24 mouse cellular contexts compared by ENCODE assay signal in the genomic region with DNA sequence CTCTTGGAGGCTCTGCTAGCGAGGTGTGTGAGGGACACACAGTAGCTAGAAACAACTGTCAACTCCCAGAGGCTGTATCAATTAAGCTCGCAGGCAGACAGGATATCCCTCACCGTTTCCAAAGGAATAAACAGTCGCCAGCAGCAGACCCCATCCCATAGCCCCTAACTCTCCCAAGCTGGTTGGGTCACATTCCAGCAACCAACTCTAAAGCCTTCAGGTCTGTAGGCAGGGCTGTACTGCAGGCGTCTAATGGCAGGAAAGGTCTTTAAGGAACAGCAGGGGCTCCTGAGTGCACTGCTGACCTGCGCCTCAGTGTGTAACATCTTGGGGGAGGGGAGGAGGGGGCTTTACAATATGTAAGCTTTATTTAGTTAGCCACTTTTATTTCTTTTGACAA. TPM values are rescaled to one million over a fixed set of nuclear protein-coding genes. Genes with fewer than 3 reads are reported as not detected.
A peak's percentile ranks its signal among the peaks of the same experiment; 100 is the strongest.
DNase-seq lines count a peak whose midpoint lies in the region; ATAC-seq and TF ChIP-seq lines count a peak whose summit lies in the region.
"Had no signal": no experiment of that assay in that cellular context is flagged by ENCODE, and none has a peak within 500 bp of the region (broad histone marks: within the 10 kb centered on the region; RNA-seq: fewer than 3 reads in every experiment).

No protein-coding gene starts in this region.

- H3K36me3 ChIP-seq in heart, embryonic 11.5 days (ENCODE audit: control insufficient read depth, insufficient read depth, low read length) = peaks cover 17% of the 10 kb centered on the region
- H3K36me3 ChIP-seq in stomach, embryonic 16.5 days (ENCODE audit: control insufficient read depth, insufficient read depth, low read length) = 0 out of 2 replicates have a peak, but pooled peaks cover 10% of the 10 kb centered on the region
- H3K36me3 ChIP-seq in stomach, postnatal 0 days (ENCODE audit: control insufficient read depth, insufficient read depth, low read length) = peaks cover 8% of the 10 kb centered on the region
- H3K36me3 ChIP-seq in embryonic facial prominence, embryonic 13.5 days = peaks cover 41% of the 10 kb centered on the region

- H3K9ac ChIP-seq in heart, embryonic 11.5 days (ENCODE audit: low read depth, low read length) = 0 out of 2 replicates have a peak overlapping the region, but pooled peaks have one; percentile 34
- peak overlapping the region; percentile 8; the same call in 1 of the 2 replicates for H3K9ac ChIP-seq in stomach, embryonic 16.5 days (ENCODE audit: low read length)
- H3K9ac ChIP-seq in stomach, postnatal 0 days (ENCODE audit: low read length) = no peak overlapping the region
- no peak overlapping the region for H3K9ac ChIP-seq in embryonic facial prominence, embryonic 13.5 days
- H3K9ac ChIP-seq: embryonic facial prominence, embryonic 15.5 days; forebrain, embryonic 15.5 days; hindbrain, embryonic 13.5 days; intestine, embryonic 15.5 days; liver, embryonic 14.5 days; midbrain, embryonic 13.5 days had no signal

- no peak for ATAC-seq in heart, embryonic 11.5 days (replicated peaks; ENCODE audit: insufficient number of reproducible peaks, low FRiP score, low TSS enrichment)
- no peak for ATAC-seq in stomach, embryonic 16.5 days (ENCODE audit: insufficient read depth, low FRiP score)
- no peak for ATAC-seq in stomach, postnatal 0 days (ENCODE audit: low FRiP score, low TSS enrichment)
- no peak for ATAC-seq in embryonic facial prominence, embryonic 13.5 days (ENCODE audit: insufficient number of reproducible peaks, insufficient read depth, low FRiP score, low TSS enrichment, low read depth)
- ATAC-seq in megakaryocyte-erythroid progenitor cell, adult 5-6 weeks (replicated peaks; ENCODE audit: low FRiP score, low TSS enrichment, poor library complexity, severe bottlenecking) = no peak
- ATAC-seq: forebrain, embryonic 15.5 days; intestine, embryonic 15.5 days; midbrain, embryonic 13.5 days had no signal

- TF ChIP-seq CTCF in stomach, postnatal 0 days (IDR thresholded peaks at IDR 0.05; ENCODE audit: low read depth) = no peak

- no peak overlapping the region for H3K27ac ChIP-seq in heart, embryonic 11.5 days (ENCODE audit: low read depth, low read length)
- no peak overlapping the region for H3K27ac ChIP-seq in stomach, embryonic 16.5 days (ENCODE audit: low read length)
- H3K27ac ChIP-seq in stomach, postnatal 0 days (replicated peaks) = no peak overlapping the region
- H3K27ac ChIP-seq in embryonic facial prominence, embryonic 13.5 days = no peak overlapping the region
- H3K27ac ChIP-seq: embryonic facial prominence, embryonic 15.5 days; forebrain, embryonic 15.5 days; heart, adult 2 months; hindbrain, embryonic 13.5 days; intestine, embryonic 15.5 days; liver, embryonic 14.5 days; macrophage; midbrain, embryonic 13.5 days had no signal

- H3K9me3 ChIP-seq in heart, embryonic 11.5 days (replicated peaks; ENCODE audit: control insufficient read depth, low read length) = no peaks in the 10 kb centered on the region
- H3K9me3 ChIP-seq in stomach, embryonic 16.5 days (replicated peaks; ENCODE audit: control insufficient read depth, low read length) = no peaks in the 10 kb centered on the region
- no peaks in the 10 kb centered on the region for H3K9me3 ChIP-seq in stomach, postnatal 0 days (ENCODE audit: control insufficient read depth, low read length)
- H3K9me3 ChIP-seq in embryonic facial prominence, embryonic 13.5 days = no peaks in the 10 kb centered on the region
- H3K9me3 ChIP-seq: embryonic facial prominence, embryonic 15.5 days; forebrain, embryonic 15.5 days; G1E; hindbrain, embryonic 13.5 days; intestine, embryonic 15.5 days; midbrain, embryonic 13.5 days had no signal

- no peak overlapping the region for H3K4me2 ChIP-seq in heart, embryonic 11.5 days
- no peak overlapping the region for H3K4me2 ChIP-seq in stomach, embryonic 16.5 days (ENCODE audit: low read depth, low read length)
- no peak overlapping the region for H3K4me2 ChIP-seq in stomach, postnatal 0 days (replicated peaks; ENCODE audit: low read depth)
- H3K4me2 ChIP-seq in embryonic facial prominence, embryonic 13.5 days = 0 out of 2 replicates have a peak overlapping the region, but pooled peaks have one; percentile 14
- H3K4me2 ChIP-seq: embryonic facial prominence, embryonic 15.5 days; forebrain, embryonic 15.5 days; hindbrain, embryonic 13.5 days; intestine, embryonic 15.5 days; midbrain, embryonic 13.5 days had no signal

- TF ChIP-seq EP300 in stomach, postnatal 0 days (optimal IDR thresholded peaks at IDR 0.05) = no peak

- no peak overlapping the region for H3K4me3 ChIP-seq in heart, embryonic 11.5 days (ENCODE audit: low read depth, low read length)
- no peak overlapping the region for H3K4me3 ChIP-seq in stomach, embryonic 16.5 days (replicated peaks; ENCODE audit: low read length)
- no peak overlapping the region for H3K4me3 ChIP-seq in stomach, postnatal 0 days (ENCODE audit: low read depth, low read length)
- H3K4me3 ChIP-seq in embryonic facial prominence, embryonic 13.5 days = no peak overlapping the region
- H3K4me3 ChIP-seq: embryonic facial prominence, embryonic 15.5 days; forebrain, embryonic 15.5 days; gastrocnemius, adult 2 months; heart, adult 2 months; hindbrain, embryonic 13.5 days; intestine, embryonic 15.5 days; midbrain, embryonic 13.5 days had no signal

- WGBS in heart, embryonic 11.5 days (ENCODE audit: insufficient replicate concordance) = 16% methylated on average over 6 of the region's 6 CpGs
- WGBS in stomach, embryonic 16.5 days = 18% methylated on average over 6 of the region's 6 CpGs
- 32% methylated on average over 6 of the region's 6 CpGs for WGBS in stomach, postnatal 0 days
- 13% methylated on average over 6 of the region's 6 CpGs for WGBS in embryonic facial prominence, embryonic 13.5 days

- no peak for DNase-seq in heart, adult 18-20 months
- DNase-seq in stomach, postnatal 0 days (ENCODE audit: low spot score) = no peak
- DNase-seq in layer of hippocampus, adult 18-20 months (ENCODE audit: low spot score in 2 of 2) = no peak
- DNase-seq: B cell, adult 2 months; cerebellum, postnatal 25 days; gastrocnemius, adult 2 months; heart, adult 2 months; layer of hippocampus, postnatal 36 days; left cerebral cortex, postnatal 4 days; retina, postnatal 1 day; right cerebral cortex, postnatal 4 days had no signal

- H3K27me3 ChIP-seq in heart, embryonic 11.5 days (ENCODE audit: control insufficient read depth, insufficient read depth, low read length) = no peaks in the 10 kb centered on the region
- H3K27me3 ChIP-seq in stomach, embryonic 16.5 days (ENCODE audit: control insufficient read depth, insufficient read depth, low read length) = no peaks in the 10 kb centered on the region
- no peaks in the 10 kb centered on the region for H3K27me3 ChIP-seq in stomach, postnatal 0 days (ENCODE audit: control insufficient read depth, insufficient read depth, low read length)
- no peaks in the 10 kb centered on the region for H3K27me3 ChIP-seq in embryonic facial prominence, embryonic 13.5 days
- H3K27me3 ChIP-seq: embryonic facial prominence, embryonic 15.5 days; forebrain, embryonic 15.5 days; hindbrain, embryonic 13.5 days; intestine, embryonic 15.5 days; midbrain, embryonic 13.5 days had no signal

- peaks cover 25% of the 10 kb centered on the region for H3K4me1 ChIP-seq in heart, embryonic 11.5 days (ENCODE audit: control insufficient read depth, insufficient read depth, low read length)
- H3K4me1 ChIP-seq in stomach, embryonic 16.5 days (ENCODE audit: control insufficient read depth, insufficient read depth, low read length) = peaks cover 4% of the 10 kb centered on the region; the same call in 1 of the 2 replicates
- H3K4me1 ChIP-seq in stomach, postnatal 0 days (replicated peaks; ENCODE audit: control insufficient read depth, insufficient read depth) = no peaks in the 10 kb centered on the region
- peaks cover 7% of the 10 kb centered on the region; the same call in 1 of the 2 replicates for H3K4me1 ChIP-seq in embryonic facial prominence, embryonic 13.5 days

RNA-seq across cellular contexts. Expression of a gene that starts 34.7 kb away (rescaled TPM):
- polyA plus RNA-seq in heart, embryonic 11.5 days (2014; fragmentation: Nextera tagmentation; extraction: Ambion mirVana) = 18.2 and 35.8 TPM in 2 replicates
- 10 to 100 TPM; 13.5 to 13.6 TPM for total RNA-seq in heart, adult 18-20 months (2021)
- polyA plus RNA-seq in stomach, embryonic 16.5 days (2015; fragmentation: Nextera tagmentation; extraction: Ambion mirVana) = 8.7 and 11.9 TPM in 2 replicates
- 5.0 and 5.3 TPM in 2 replicates for polyA plus RNA-seq in stomach, postnatal 0 days (2015; fragmentation: Nextera tagmentation; extraction: Ambion mirVana)
- polyA plus RNA-seq in embryonic facial prominence, embryonic 13.5 days (2015; fragmentation: Nextera tagmentation; extraction: Ambion mirVana) = 14.2 and 18.8 TPM in 2 replicates
- 12.5 and 20.6 TPM in 2 replicates for total RNA-seq in megakaryocyte-erythroid progenitor cell, adult 5-6 weeks (2014; fragmentation: Nextera tagmentation)
- total RNA-seq in megakaryocyte-erythroid progenitor cell, adult 5-6 weeks (2017) = 3.7 and 5.1 TPM in 2 replicates
- 10 to 100 TPM; 27.5 to 29.2 TPM for total RNA-seq in layer of hippocampus, adult 18-20 months (2021)

RNA-seq across cellular contexts. Expression of a gene that starts 44.5 kb away (rescaled TPM):
- polyA plus RNA-seq in heart, embryonic 11.5 days (2014; fragmentation: Nextera tagmentation; extraction: Ambion mirVana) = not detected in 2 replicates
- not detected for total RNA-seq in heart, adult 18-20 months (2021)
- 2.4 and 3.1 TPM in 2 replicates for polyA plus RNA-seq in stomach, embryonic 16.5 days (2015; fragmentation: Nextera tagmentation; extraction: Ambion mirVana)
- 0.15 and 0.24 TPM in 2 replicates for polyA plus RNA-seq in stomach, postnatal 0 days (2015; fragmentation: Nextera tagmentation; extraction: Ambion mirVana)
- not detected in 2 replicates for polyA plus RNA-seq in embryonic facial prominence, embryonic 13.5 days (2015; fragmentation: Nextera tagmentation; extraction: Ambion mirVana)
- total RNA-seq in megakaryocyte-erythroid progenitor cell, adult 5-6 weeks (2014; fragmentation: Nextera tagmentation) = not detected in 2 replicates
- not detected in 2 replicates for total RNA-seq in megakaryocyte-erythroid progenitor cell, adult 5-6 weeks (2017)
- total RNA-seq in layer of hippocampus, adult 18-20 months (2021) = not detected
- total RNA-seq: G1E; gastrocnemius, adult 2 months; heart, adult 2 months; left cerebral cortex, postnatal 4 days had no signal
- polyA plus RNA-seq: embryonic facial prominence, embryonic 15.5 days; forebrain, embryonic 15.5 days; G1E; heart, adult 2 months; heart, postnatal 0 days; hindbrain, embryonic 13.5 days; liver, embryonic 14.5 days; macrophage; midbrain, embryonic 13.5 days had no signal

RNA-seq across cellular contexts. Expression of a gene that starts 50.5 kb away (rescaled TPM):
- 113 and 140 TPM in 2 replicates for polyA plus RNA-seq in heart, embryonic 11.5 days (2014; fragmentation: Nextera tagmentation; extraction: Ambion mirVana)
- 10 to 100 TPM; 30.3 to 33.1 TPM for total RNA-seq in heart, adult 18-20 months (2021)
- polyA plus RNA-seq in stomach, embryonic 16.5 days (2015; fragmentation: Nextera tagmentation; extraction: Ambion mirVana) = 145 and 159 TPM in 2 replicates
- polyA plus RNA-seq in stomach, postnatal 0 days (2015; fragmentation: Nextera tagmentation; extraction: Ambion mirVana) = 91.6 and 93.6 TPM in 2 replicates
- polyA plus RNA-seq in embryonic facial prominence, embryonic 13.5 days (2015; fragmentation: Nextera tagmentation; extraction: Ambion mirVana) = 88.6 and 88.9 TPM in 2 replicates
- total RNA-seq in megakaryocyte-erythroid progenitor cell, adult 5-6 weeks (2014; fragmentation: Nextera tagmentation) = 56.5 and 80.4 TPM in 2 replicates
- total RNA-seq in megakaryocyte-erythroid progenitor cell, adult 5-6 weeks (2017) = 75.7 and 78.0 TPM in 2 replicates
- total RNA-seq in layer of hippocampus, adult 18-20 months (2021) = 10 to 100 TPM; 88.6 to 88.7 TPM

Comparison
In these comparisons a context has a peak if more than half of its experiments do, and no peak if none do; other contexts are left out.
1. H3K9ac ChIP-seq: peak in heart, embryonic 11.5 days (single experiment) and stomach, embryonic 16.5 days (single experiment); none in stomach, postnatal 0 days (single experiment) and embryonic facial prominence, embryonic 13.5 days (single experiment).